Mouse (Mus musculus): ENCODE data around the gene Ogfrl1. TPM values are rescaled to one million over a fixed set of nuclear protein-coding genes. Genes with fewer than 3 reads are reported as not detected.

The Ogfrl1 gene
- polyA plus RNA-seq, 1 experiment from 2014 or later: 7.4 TPM

- 2% methylated on average over 91 of the region's 93 CpGs for WGBS
- H3K27me3 ChIP-seq (ENCODE audit: low read depth, poor library complexity, severe bottlenecking): no peaks in the 10 kb centered on the region
- peak overlapping the region; percentile 87 for H3K4me3 ChIP-seq
- peak; percentile 95 for DNase-seq (ENCODE audit: low spot score)
- peaks cover 13% of the 10 kb centered on the region for H3K4me1 ChIP-seq
- peak overlapping the region; percentile 92 for H3K27ac ChIP-seq
- no peaks in the 10 kb centered on the region for H3K9me3 ChIP-seq (replicated peaks)
- peaks cover 3% of the 10 kb centered on the region; the same call in 1 of the 2 replicates for H3K36me3 ChIP-seq
Observed at GRCm38 (mm10) chr1:23382806-23383653, 14.5 kb downstream of the Ogfrl1 start.

DNA sequence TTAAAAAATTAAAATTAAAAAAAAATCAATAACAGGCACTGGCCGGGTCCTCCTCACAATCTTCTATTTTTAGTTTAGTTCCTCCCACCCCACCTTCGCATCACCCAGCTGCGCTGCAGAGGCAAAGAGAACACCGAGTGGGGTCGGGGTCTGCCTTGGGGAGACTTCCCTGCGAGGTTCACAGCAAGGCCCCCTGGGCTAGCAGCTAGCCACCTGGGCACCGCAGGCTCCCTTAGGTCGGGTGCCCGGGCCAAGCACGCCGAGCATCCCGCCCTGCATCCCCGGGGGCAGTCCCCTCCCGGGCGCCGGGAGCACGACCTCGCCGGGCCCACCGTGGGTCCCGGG lies 15.1 kb downstream of the Ogfrl1 start:
- DNase-seq (ENCODE audit: low spot score): no peak
- WGBS: under 1% methylated on average over 21 of the region's 21 CpGs
- peaks cover 13% of the 10 kb centered on the region for H3K4me1 ChIP-seq

GRCm38 (mm10) chr1:23382037-23382436 lies 15.5 kb downstream of the Ogfrl1 start:
- Histone ChIP-seq H3K9me3 (replicated peaks) (no peaks in the 10 kb centered on the region), H3K27me3 (ENCODE audit: low read depth, poor library complexity, severe bottlenecking) (no peaks in the 10 kb centered on the region), H3K27ac (peak overlapping the region; percentile 92; the same call in 1 of the 2 replicates), H3K4me1 (peaks cover 13% of the 10 kb centered on the region), H3K4me3 (peak overlapping the region; percentile 87), H3K36me3 (peaks cover 6% of the 10 kb centered on the region; the same call in 1 of the 2 replicates)
- DNase-seq (ENCODE audit: low spot score): no peak
- WGBS: 23% methylated on average over 9 of the region's 9 CpGs

More for the DNA sequence above, 15.1 kb downstream of the Ogfrl1 start:
- peak overlapping the region; percentile 92 for H3K27ac ChIP-seq
- peaks cover 6% of the 10 kb centered on the region; the same call in 1 of the 2 replicates for H3K36me3 ChIP-seq
- H3K4me3 ChIP-seq: peak overlapping the region; percentile 87
- no peaks in the 10 kb centered on the region for H3K27me3 ChIP-seq (ENCODE audit: low read depth, poor library complexity, severe bottlenecking)
- no peaks in the 10 kb centered on the region for H3K9me3 ChIP-seq (replicated peaks)

GRCm38 (mm10) chr1:23379911-23380740 lies 17.4 kb downstream of the Ogfrl1 start:
- H3K27ac ChIP-seq: no peak overlapping the region
- peaks cover 13% of the 10 kb centered on the region for H3K4me1 ChIP-seq
- H3K27me3 ChIP-seq (ENCODE audit: low read depth, poor library complexity, severe bottlenecking): no peaks in the 10 kb centered on the region
- no peaks in the 10 kb centered on the region for H3K9me3 ChIP-seq (replicated peaks)
- peaks cover 10% of the 10 kb centered on the region for H3K36me3 ChIP-seq
- WGBS: 77% methylated on average over 17 of the region's 17 CpGs
- H3K4me3 ChIP-seq: no peak overlapping the region
- DNase-seq (ENCODE audit: low spot score): no peak

DNA sequence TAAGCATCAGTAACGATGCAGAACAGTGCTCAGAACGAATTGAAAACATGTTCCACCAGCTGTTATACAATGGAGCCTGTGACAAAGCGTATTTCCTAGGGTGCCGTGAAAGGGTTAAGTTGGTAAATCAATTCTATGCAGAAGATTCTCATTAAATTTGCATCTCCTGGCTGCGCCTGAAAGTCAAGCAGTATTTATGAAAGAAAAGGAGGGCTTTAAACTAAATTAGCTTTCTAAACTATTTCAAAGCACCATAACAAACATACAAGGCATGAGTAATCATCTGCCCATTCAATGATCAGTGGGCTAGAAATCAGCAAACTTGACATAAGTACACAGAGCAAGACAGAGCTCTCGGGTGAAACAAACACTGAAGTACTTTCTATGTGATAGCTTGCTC lies 18.3 kb downstream of the Ogfrl1 start:
- Histone ChIP-seq H3K36me3 (peaks cover 12% of the 10 kb centered on the region), H3K27ac (no peak overlapping the region), H3K4me1 (peaks cover 13% of the 10 kb centered on the region), H3K4me3 (no peak overlapping the region), H3K9me3 (replicated peaks) (no peaks in the 10 kb centered on the region), H3K27me3 (ENCODE audit: low read depth, poor library complexity, severe bottlenecking) (no peaks in the 10 kb centered on the region)
- no peak for DNase-seq (ENCODE audit: low spot score)
- 76% methylated on average over 6 of the region's 6 CpGs for WGBS

DNA sequence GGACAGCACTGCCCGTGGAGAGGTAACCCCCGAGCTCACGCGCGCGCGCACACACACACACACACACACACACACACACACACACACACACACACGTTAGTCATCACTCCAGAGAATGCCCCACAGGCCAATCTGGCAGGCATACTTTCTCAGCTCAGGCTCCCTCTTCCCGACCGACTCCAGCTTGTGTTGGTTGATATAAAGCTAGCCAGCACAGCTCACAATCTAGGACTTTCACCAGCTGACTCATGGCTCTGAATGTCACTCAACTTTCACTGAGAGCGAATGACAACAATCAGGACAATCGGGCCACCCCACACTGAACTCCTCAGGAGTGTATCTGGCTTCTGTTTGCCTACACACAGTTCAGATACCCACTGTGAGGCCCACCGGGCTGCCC lies 20.0 kb downstream of the Ogfrl1 start:
- DNase-seq (ENCODE audit: low spot score): no peak

DNA sequence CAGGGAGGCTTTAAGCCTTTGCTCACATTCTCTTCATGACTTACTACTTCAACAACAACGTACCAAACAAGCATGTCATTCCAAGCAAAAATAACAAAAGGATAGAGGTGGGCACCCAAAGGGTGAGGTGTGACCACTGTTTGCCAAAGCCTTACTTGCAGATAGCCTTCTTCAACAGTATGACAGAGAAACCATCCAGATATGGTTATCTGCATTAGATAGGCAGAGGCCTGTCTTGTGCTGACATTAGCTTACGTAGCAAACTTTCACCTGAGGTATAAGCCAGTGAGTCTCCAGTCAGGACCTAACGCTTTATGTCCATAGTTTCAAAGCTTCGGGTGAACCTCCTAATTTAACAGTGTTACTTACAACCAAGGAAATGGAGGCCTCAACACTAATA lies 23.4 kb downstream of the Ogfrl1 start:
- 84% methylated on average over 4 of the region's 4 CpGs for WGBS
- DNase-seq (ENCODE audit: low spot score): no peak
- H3K27me3 ChIP-seq (ENCODE audit: low read depth, poor library complexity, severe bottlenecking): no peaks in the 10 kb centered on the region
- H3K27ac ChIP-seq: no peak overlapping the region
- peaks cover 16% of the 10 kb centered on the region for H3K36me3 ChIP-seq
- no peak overlapping the region for H3K4me3 ChIP-seq
- no peaks in the 10 kb centered on the region for H3K4me1 ChIP-seq
- H3K9me3 ChIP-seq (replicated peaks): no peaks in the 10 kb centered on the region

More for the DNA sequence above, 20.0 kb downstream of the Ogfrl1 start:
- H3K4me1 ChIP-seq: peaks cover 9% of the 10 kb centered on the region; the same call in 1 of the 2 replicates
- no peaks in the 10 kb centered on the region for H3K27me3 ChIP-seq (ENCODE audit: low read depth, poor library complexity, severe bottlenecking)
- H3K36me3 ChIP-seq: peaks cover 12% of the 10 kb centered on the region
- H3K4me3 ChIP-seq: no peak overlapping the region
- no peak overlapping the region for H3K27ac ChIP-seq
- 90% methylated on average over 13 of the region's 13 CpGs for WGBS
- H3K9me3 ChIP-seq (replicated peaks): no peaks in the 10 kb centered on the region

- no peak overlapping the region for H3K27ac ChIP-seq
- no peaks in the 10 kb centered on the region for H3K4me1 ChIP-seq
- no peak for DNase-seq (ENCODE audit: low spot score)
- peaks cover 4% of the 10 kb centered on the region; the same call in 1 of the 2 replicates for H3K36me3 ChIP-seq
- H3K4me3 ChIP-seq: no peak overlapping the region
- no peaks in the 10 kb centered on the region for H3K9me3 ChIP-seq (replicated peaks)
- no peaks in the 10 kb centered on the region for H3K27me3 ChIP-seq (ENCODE audit: low read depth, poor library complexity, severe bottlenecking)
- WGBS: 90% methylated on average over 2 of the region's 2 CpGs
Observed at GRCm38 (mm10) chr1:23365614-23366013, 32.0 kb downstream of the Ogfrl1 start.

DNA sequence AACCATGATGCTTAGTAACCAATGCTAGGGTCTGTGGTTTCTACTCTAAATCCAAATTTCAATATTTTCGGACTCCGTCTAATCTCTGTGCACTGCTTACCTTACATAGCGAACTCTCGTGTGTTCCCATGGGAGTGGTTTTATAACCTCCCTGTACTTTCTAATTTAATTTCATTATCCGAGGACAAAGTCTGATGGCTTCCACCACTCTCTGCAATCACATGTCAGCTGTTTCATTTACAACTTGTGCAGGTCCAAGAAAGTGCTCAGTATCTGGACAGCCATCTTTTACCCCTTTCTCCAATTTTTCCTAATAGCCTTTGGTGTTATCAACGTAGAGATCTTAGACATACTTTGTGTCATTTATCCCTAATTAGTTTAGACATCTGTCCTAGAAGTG lies 44.7 kb downstream of the Ogfrl1 start:
- Histone ChIP-seq H3K27me3 (ENCODE audit: low read depth, poor library complexity, severe bottlenecking) (no peaks in the 10 kb centered on the region), H3K27ac (no peak overlapping the region), H3K4me3 (no peak overlapping the region), H3K4me1 (no peaks in the 10 kb centered on the region), H3K9me3 (replicated peaks) (no peaks in the 10 kb centered on the region), H3K36me3 (no peaks in the 10 kb centered on the region)
- DNase-seq (ENCODE audit: low spot score): no peak
- 88% methylated on average over 6 of the region's 6 CpGs for WGBS

DNA sequence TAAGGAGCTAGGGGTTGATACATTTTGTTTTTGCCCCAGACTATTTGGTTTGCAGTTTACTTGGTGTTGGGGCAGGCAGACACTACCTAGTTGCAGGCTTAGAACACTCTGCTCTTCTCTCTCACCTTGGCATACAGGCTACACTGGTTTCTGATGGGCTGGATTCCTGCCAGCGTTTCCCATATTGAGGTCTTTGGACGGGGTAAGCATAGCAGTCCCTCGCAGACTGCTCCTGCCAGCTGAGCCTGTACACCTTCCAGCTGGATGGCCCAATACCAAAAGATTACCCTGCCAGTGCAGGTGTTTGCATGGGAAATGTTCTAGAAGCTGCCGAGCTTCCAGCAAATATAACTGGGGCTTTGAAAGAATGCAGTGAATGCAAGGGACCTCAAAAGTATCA lies 45.8 kb downstream of the Ogfrl1 start:
- no peaks in the 10 kb centered on the region for H3K4me1 ChIP-seq
- H3K27ac ChIP-seq: no peak overlapping the region
- DNase-seq (ENCODE audit: low spot score): no peak
- WGBS: 86% methylated on average over 4 of the region's 4 CpGs
- H3K4me3 ChIP-seq: no peak overlapping the region
- no peaks in the 10 kb centered on the region for H3K9me3 ChIP-seq (replicated peaks)
- no peaks in the 10 kb centered on the region for H3K36me3 ChIP-seq
- H3K27me3 ChIP-seq (ENCODE audit: low read depth, poor library complexity, severe bottlenecking): no peaks in the 10 kb centered on the region

- no peaks in the 10 kb centered on the region for H3K9me3 ChIP-seq (replicated peaks)
- no peak overlapping the region for H3K4me3 ChIP-seq
- no peaks in the 10 kb centered on the region for H3K27me3 ChIP-seq (ENCODE audit: low read depth, poor library complexity, severe bottlenecking)
- no peaks in the 10 kb centered on the region for H3K36me3 ChIP-seq
- no peak overlapping the region for H3K27ac ChIP-seq
- no peak for DNase-seq (ENCODE audit: low spot score)
- 88% methylated on average over 3 of the region's 3 CpGs for WGBS
- H3K4me1 ChIP-seq: no peaks in the 10 kb centered on the region
Observed at GRCm38 (mm10) chr1:23345633-23346032, 51.9 kb downstream of the Ogfrl1 start.

DNA sequence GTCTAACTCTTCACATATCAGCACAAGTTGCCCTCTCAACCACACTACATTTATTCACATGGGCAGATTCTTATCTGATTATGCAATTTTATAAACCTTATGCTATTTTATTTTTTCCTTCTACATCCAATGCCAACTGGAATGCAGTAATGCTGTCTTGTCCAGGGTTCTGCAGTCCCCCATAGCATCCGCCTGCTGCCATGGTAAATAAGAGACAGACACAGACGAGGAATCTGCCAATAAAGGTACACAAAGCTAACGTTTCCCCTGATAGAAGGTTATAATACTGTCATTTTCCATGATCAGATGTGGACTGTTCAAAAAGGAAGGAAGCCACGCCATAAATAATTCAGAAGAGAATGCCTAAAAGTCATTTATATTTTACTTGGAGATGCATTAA lies 54.7 kb downstream of the Ogfrl1 start:
- Histone ChIP-seq H3K36me3 (no peaks in the 10 kb centered on the region), H3K4me3 (no peak overlapping the region), H3K9me3 (replicated peaks) (no peaks in the 10 kb centered on the region), H3K27me3 (ENCODE audit: low read depth, poor library complexity, severe bottlenecking) (no peaks in the 10 kb centered on the region), H3K4me1 (no peaks in the 10 kb centered on the region), H3K27ac (no peak overlapping the region)
- no peak for DNase-seq (ENCODE audit: low spot score)
- 81% methylated on average over 4 of the region's 4 CpGs for WGBS

DNA sequence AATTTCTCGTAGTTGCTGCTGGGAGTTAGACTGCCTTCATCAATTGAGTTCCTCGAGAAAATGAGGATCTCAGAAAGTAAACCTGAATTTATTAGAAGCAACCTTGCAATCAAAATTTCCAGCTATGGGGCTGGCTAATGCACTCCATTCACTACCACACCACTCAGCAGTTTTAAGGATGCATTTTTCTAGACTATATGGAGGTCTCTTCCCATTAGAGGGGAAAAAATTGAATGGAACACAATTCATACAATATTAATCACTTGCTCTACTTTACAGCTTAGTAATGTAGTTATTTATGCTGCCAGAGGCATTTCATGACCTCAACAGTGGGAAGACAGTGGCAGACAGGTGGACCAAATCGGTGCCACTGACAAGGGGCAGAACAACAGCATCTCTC lies 55.3 kb downstream of the Ogfrl1 start:
- no peaks in the 10 kb centered on the region for H3K27me3 ChIP-seq (ENCODE audit: low read depth, poor library complexity, severe bottlenecking)

More for the DNA sequence above, 55.3 kb downstream of the Ogfrl1 start:
- Histone ChIP-seq H3K36me3 (no peaks in the 10 kb centered on the region), H3K4me3 (no peak overlapping the region), H3K9me3 (replicated peaks) (no peaks in the 10 kb centered on the region), H3K4me1 (no peaks in the 10 kb centered on the region), H3K27ac (no peak overlapping the region)
- no peak for DNase-seq (ENCODE audit: low spot score)
- 87% methylated on average over 3 of the region's 3 CpGs for WGBS

Measured in limb, embryonic 10.5 days (tissue).